Mouse (Mus musculus): Measurements from ENCODE around the gene Hectd2. TPM values are rescaled to one million over a fixed set of nuclear protein-coding genes. Genes with fewer than 3 reads are reported as not detected.

Gene Hectd2
- 1.6 TPM for polyA plus RNA-seq (2017; shearing (Covaris generic))

GRCm38 (mm10) chr19:36554046-36554784, at the start of gene Hectd2:
TSS of gene Hectd2 (plus strand) at chr19:36554639.

Other genes with a start within 250 kb of the Hectd2 start
- gene Pcgf5, start 206.3 kb upstream of the Hectd2 start, polyA plus RNA-seq (2017; shearing (Covaris generic)) = 54.6 TPM
- gene Ppp1r3c, start 182.0 kb downstream of the Hectd2 start, polyA plus RNA-seq (2017; shearing (Covaris generic)) = not detected